13 mouse cellular contexts compared by ENCODE assay signal in genomic region chr14:120686751-120687150, GRCm38 (mm10).
DNase-seq lines count a peak whose midpoint lies in the region.
"Had no signal": no experiment of that assay in that cellular context is flagged by ENCODE, and none has a peak within 500 bp of the region (broad histone marks: within the 10 kb centered on the region; RNA-seq: fewer than 3 reads in every experiment).

No protein-coding gene starts in this region.

- DNase-seq in adrenal gland, adult 2 months, result peak; percentile 62
- no peak for DNase-seq in adrenal gland, postnatal 25 days
- DNase-seq in lung, adult 18-20 months, result peak; percentile 16 to 17
- DNase-seq in lung, postnatal 25 days (ENCODE audit: low spot score), result no peak
- DNase-seq in 3T3-L1 (ENCODE audit: low read depth, low spot score), result peak; percentile 49
- DNase-seq in right cerebral cortex, postnatal 10 days (ENCODE audit: low spot score in 2 of 2), result no peak
- no peak for DNase-seq in left cerebral cortex, adult 11 months (ENCODE audit: low spot score)
- DNase-seq: cerebellum, adult 11 months; cerebellum, adult 9-10 months; cerebellum, postnatal 36 days; gastrocnemius, postnatal 10 days; heart, adult 2 months; heart, postnatal 14 days had no signal

Comparison
In these comparisons a context has a peak if more than half of its experiments do, and no peak if none do; other contexts are left out.
1. DNase-seq: peak in adrenal gland, adult 2 months (single experiment), lung, adult 18-20 months (2 of 2) and 3T3-L1 (single experiment); none in adrenal gland, postnatal 25 days (single experiment), lung, postnatal 25 days (single experiment), right cerebral cortex, postnatal 10 days (0 of 2) and left cerebral cortex, adult 11 months (single experiment).